Mouse (Mus musculus) limb, embryonic 13.5 days (tissue): ENCODE measurements at regions not wholly inside any gene's neighbourhood (a gene's known extent, or its start where the extent isn't known, plus 50 kb on each side); places are given as distances from the start of the nearest gene placed in this dataset.
"Not testable (repeated sequence)": the region's sequence is repeated elsewhere in the genome, so short reads cannot be mapped to it uniquely, and the experiment has no call there.

Experiments
- ATAC-seq: fragments of 200-750 bp; cut with Nextera tagmentation; 2 replicates; pipeline ENCODE4 v1.8.0; 2017; ENCODE audit warnings: low read depth, moderate number of reproducible peaks, moderate TSS enrichment; ENCODE audit not compliant: low FRiP score
- H3K27ac ChIP-seq: fragments of 300-500 bp; sonication (generic); 2 replicates; pipeline ENCODE4 v1.5.1; 2015; ENCODE audit warnings: inconsistent platforms, mild to moderate bottlenecking, moderate library complexity
- H3K27me3 ChIP-seq: fragments of 300-500 bp; sonication (generic); 2 replicates; pipeline ENCODE4 v1.6.1; 2015; ENCODE audit warnings: mild to moderate bottlenecking, inconsistent platforms
- H3K36me3 ChIP-seq: fragments of 300-500 bp; sonication (generic); 2 replicates; pipeline ENCODE4 v1.6.1; 2015; ENCODE audit warnings: inconsistent platforms, mild to moderate bottlenecking, moderate library complexity
- H3K4me1 ChIP-seq: fragments of 300-500 bp; sonication (generic); 2 replicates; pipeline ENCODE4 v1.6.1; 2015; ENCODE audit warnings: inconsistent platforms
- H3K4me2 ChIP-seq: fragments of 300-500 bp; sonication (generic); replicated peaks from 2 replicates; pipeline ENCODE4 v1.6.1; 2015; ENCODE audit warnings: inconsistent platforms, mild to moderate bottlenecking, moderate library complexity
- H3K4me3 ChIP-seq: fragments of 300-500 bp; sonication (generic); 2 replicates; pipeline ENCODE4 v1.5.1; 2015; ENCODE audit warnings: moderate library complexity, mild to moderate bottlenecking, inconsistent platforms
- H3K9ac ChIP-seq: fragments of 300-500 bp; sonication (generic); 2 replicates; pipeline ENCODE4 v1.6.1; 2015; ENCODE audit warnings: mild to moderate bottlenecking, inconsistent platforms
- H3K9me3 ChIP-seq: fragments of 300-500 bp; sonication (generic); 2 replicates; pipeline ENCODE4 v1.6.1; 2016; ENCODE audit warnings: inconsistent platforms
- WGBS: fragments of 180-500 bp; shearing (Covaris S2); methylation state at CpG from one replicate; pipeline ENCODE4 v1.1.7; 2015; 5-methylcytosine and 5-hydroxymethylcytosine counted together

DNA sequence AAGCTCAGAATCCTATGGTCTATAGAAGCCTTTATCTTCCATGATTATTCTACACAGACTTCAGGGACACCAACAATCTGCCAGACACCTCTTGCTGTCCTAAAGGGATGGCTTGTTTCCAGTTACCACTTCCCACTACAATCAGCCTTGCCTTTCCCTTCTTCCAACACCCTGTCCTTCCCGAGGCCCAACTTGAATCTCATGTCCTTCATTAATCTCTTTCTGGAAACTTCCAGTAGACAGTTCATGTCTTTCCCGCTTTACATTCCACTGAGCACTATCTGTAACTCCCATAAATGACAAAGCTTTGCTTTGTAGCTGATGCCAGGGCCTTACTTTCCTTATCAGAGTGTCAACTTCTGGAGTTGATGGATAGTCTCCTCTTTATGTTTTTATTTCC lies 138.5 kb downstream of the Rdh14 start:
- 88% methylated on average over 2 of the region's 2 CpGs for WGBS
- Histone ChIP-seq H3K4me3 (no peak overlapping the region), H3K4me1 (no peaks in the 10 kb centered on the region), H3K9ac (no peak overlapping the region), H3K9me3 (no peaks in the 10 kb centered on the region), H3K36me3 (no peaks in the 10 kb centered on the region), H3K27me3 (no peaks in the 10 kb centered on the region), H3K27ac (no peak overlapping the region), H3K4me2 (no peak overlapping the region)
- no peak for ATAC-seq

DNA sequence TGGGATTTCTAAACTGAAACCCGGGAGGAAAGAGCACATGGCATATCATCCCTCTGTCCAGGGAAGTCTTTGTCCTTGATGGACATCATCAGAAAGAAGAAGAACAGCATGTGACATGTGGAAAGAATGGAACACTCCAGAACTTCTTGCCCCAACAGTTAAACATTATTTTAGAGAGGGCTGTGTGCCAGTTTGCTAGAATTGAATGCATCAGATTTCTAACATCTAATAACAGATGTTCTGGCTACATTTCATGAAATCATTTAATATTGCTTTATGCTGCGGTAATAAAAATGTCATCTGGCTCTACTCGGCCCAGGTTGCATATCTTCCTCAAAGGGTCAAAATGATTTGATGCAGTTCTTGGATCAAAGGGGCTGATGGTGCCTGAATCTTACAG lies 140.4 kb downstream of the Rdh14 start:
- no peak overlapping the region for H3K27ac ChIP-seq
- ATAC-seq: no peak

DNA sequence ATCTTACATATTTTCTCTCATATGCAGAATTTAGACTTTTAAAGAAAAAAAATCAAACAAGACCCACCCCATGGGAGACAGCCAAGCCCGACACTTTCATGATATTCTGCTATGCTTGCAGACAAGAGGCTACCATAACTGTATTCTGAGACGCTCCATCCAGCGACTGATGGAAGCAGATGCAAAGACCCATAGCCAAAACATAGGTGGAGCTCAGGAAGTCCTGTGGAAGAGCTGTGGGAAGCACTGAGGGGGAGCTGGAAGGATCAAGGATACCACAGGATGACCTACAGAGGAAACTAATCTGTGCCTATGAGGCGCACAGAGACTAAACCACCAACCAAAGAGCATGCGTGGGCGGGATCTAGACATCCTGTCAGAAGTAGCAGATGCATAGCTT lies 143.4 kb downstream of the Rdh14 start:
- H3K27ac ChIP-seq: no peak overlapping the region
- H3K9ac ChIP-seq: no peak overlapping the region
- 90% methylated on average over 6 of the region's 6 CpGs for WGBS
- no peak overlapping the region for H3K4me3 ChIP-seq
- ATAC-seq: no peak
- no peaks in the 10 kb centered on the region for H3K36me3 ChIP-seq
- H3K9me3 ChIP-seq: no peaks in the 10 kb centered on the region
- H3K27me3 ChIP-seq: no peaks in the 10 kb centered on the region
- no peak overlapping the region for H3K4me2 ChIP-seq
- no peaks in the 10 kb centered on the region for H3K4me1 ChIP-seq

More for the DNA sequence above, 140.4 kb downstream of the Rdh14 start:
- Histone ChIP-seq H3K4me3 (no peak overlapping the region), H3K9me3 (no peaks in the 10 kb centered on the region), H3K36me3 (no peaks in the 10 kb centered on the region), H3K4me1 (no peaks in the 10 kb centered on the region), H3K9ac (no peak overlapping the region), H3K27me3 (no peaks in the 10 kb centered on the region), H3K4me2 (no peak overlapping the region)
- 70% methylated on average over 3 of the region's 3 CpGs for WGBS

DNA sequence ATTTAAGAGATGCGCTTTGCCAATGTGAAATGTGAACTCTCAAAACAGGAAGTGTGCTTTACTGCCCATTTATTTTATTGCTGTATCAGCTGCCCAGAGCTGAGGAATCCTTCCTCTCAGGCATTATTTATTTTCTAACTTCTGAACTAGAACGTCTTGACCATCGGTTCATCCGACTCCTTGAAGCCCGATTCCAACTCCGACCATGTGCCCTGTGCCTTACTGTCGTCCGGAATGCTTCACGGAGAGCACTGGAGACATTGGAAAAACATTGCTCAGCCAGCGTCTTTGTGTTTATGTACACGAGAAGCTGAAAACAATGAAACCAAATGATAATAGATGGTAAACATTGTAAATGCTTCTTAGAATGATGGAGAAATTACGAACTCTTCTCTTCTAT lies 145.7 kb downstream of the Rdh14 start:
- Histone ChIP-seq H3K9me3 (no peaks in the 10 kb centered on the region), H3K4me1 (no peaks in the 10 kb centered on the region), H3K4me3 (no peak overlapping the region), H3K36me3 (no peaks in the 10 kb centered on the region), H3K27me3 (no peaks in the 10 kb centered on the region), H3K9ac (no peak overlapping the region), H3K27ac (no peak overlapping the region), H3K4me2 (no peak overlapping the region)
- no peak for ATAC-seq
- WGBS: 73% methylated on average over 12 of the region's 12 CpGs

DNA sequence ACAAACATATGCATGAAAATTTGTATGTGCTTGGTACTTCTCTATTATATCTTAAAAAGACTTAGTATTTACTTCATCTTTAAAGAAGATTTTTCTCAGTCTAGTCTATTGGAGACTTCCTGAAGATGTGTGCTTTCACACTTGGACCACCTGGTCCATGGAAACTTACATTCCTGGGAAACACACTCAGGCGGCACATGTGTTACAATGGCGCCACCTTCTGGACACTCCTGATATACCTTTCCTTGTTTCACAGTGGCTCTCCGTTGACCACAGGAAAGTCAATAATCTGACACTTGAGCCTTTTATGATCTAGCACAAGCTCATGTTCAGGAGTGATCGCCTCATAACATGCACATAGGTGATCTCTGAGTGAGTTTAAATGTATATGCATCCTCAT lies 146.5 kb downstream of the Rdh14 start:
- Histone ChIP-seq H3K4me1 (no peaks in the 10 kb centered on the region), H3K27me3 (no peaks in the 10 kb centered on the region), H3K4me3 (no peak overlapping the region), H3K27ac (no peak overlapping the region), H3K36me3 (no peaks in the 10 kb centered on the region), H3K9ac (no peak overlapping the region), H3K9me3 (no peaks in the 10 kb centered on the region), H3K4me2 (no peak overlapping the region)
- under 1% methylated on average over 4 of the region's 4 CpGs for WGBS
- ATAC-seq: peak; percentile 71; the same call in 1 of the 2 replicates

DNA sequence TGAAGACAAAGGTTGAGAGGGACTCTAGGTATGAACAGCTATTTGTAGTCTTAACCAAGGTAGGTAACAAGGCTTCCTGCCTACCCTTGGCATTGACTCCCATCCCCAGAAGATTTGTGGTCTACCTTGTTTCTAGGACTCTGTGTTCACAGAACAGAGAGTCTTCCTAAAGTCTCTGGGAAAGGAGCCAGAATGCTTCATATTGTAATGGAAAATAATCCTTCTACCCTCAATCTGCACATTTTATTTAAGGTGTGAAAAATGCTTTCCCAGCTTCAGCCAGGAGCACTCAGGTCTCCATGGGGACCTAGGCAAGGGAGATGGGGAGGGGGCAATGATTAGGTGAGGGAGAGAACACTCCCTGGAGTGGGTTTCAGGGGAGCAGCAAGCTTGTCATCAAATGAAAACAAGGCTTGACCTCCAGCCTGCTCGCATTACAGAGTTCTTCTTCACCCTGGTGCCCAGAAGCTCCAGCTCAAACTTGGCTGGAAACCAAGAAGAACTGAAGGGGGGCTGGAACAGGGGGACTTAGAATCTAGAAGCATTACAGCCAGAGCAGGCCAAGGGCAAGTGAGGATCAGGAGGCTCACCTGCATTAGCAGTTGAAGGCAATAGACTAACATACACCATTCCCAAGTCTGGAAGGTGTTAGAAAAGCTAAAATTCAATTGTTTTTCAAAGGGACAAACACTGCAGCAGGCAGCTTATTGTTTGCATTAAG lies 159.1 kb downstream of the Rdh14 start:
- peak; percentile 75 for ATAC-seq
- no peaks in the 10 kb centered on the region for H3K27me3 ChIP-seq
- H3K9ac ChIP-seq: no peak overlapping the region
- peaks cover 6% of the 10 kb centered on the region for H3K9me3 ChIP-seq
- WGBS: 13% methylated on average over 1 of the region's 1 CpGs
- peaks cover 9% of the 10 kb centered on the region for H3K4me1 ChIP-seq
- H3K4me3 ChIP-seq: no peak overlapping the region
- H3K36me3 ChIP-seq: no peaks in the 10 kb centered on the region
- no peak overlapping the region for H3K4me2 ChIP-seq
- no peak overlapping the region; the same call in 1 of the 2 replicates for H3K27ac ChIP-seq

DNA sequence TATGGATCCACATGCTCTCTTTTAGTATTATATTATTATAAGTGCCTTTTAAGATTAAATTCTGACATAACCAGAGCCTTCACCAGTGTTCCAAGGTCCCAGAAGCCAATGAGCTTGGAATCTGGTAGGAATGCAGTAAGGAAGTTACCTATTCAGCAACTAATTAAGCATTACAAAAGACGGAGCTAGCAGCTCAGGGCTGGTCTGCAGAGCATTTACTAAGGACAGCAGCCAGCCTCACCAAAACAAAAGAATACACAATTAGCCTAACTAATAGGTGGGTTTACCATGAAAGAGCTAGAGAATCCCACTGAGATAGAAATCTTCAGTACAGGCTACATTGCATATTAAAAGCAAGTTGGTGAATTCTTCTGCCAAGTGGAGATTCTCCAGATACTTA lies 164.1 kb downstream of the Rdh14 start:
- not testable (repeated sequence) for H3K27ac ChIP-seq, H3K4me3 ChIP-seq, H3K9ac ChIP-seq, H3K36me3 ChIP-seq, H3K27me3 ChIP-seq, ATAC-seq, H3K4me1 ChIP-seq, H3K4me2 ChIP-seq, H3K9me3 ChIP-seq
- 98% methylated on average over 1 of the region's 1 CpGs for WGBS

DNA sequence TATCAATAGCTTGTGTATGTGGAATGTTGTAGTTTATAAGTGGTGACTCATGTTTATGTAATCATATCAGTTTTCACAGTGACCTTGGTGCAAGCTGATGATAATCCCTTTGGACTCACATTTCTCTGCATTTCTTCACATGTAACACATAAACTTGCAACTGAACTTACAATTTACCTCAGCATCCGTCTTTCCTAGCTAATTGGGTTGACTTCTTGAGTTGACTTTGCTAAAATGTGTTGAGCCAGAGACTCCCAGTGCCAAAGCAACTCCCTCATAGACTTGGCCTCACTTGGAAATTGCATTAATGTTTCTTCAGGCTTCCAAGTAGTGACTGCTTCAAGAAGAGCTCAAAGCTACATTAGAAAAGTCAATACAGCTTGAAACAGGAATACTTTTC lies 172.4 kb downstream of the Rdh14 start:
- Histone ChIP-seq H3K9ac (no peak overlapping the region), H3K36me3 (no peaks in the 10 kb centered on the region), H3K4me3 (no peak overlapping the region), H3K4me1 (peaks cover 8% of the 10 kb centered on the region; the same call in 1 of the 2 replicates), H3K4me2 (no peak overlapping the region), H3K9me3 (no peaks in the 10 kb centered on the region), H3K27me3 (no peaks in the 10 kb centered on the region), H3K27ac (no peak overlapping the region)
- 36% methylated on average over 1 of the region's 1 CpGs for WGBS
- no peak for ATAC-seq

DNA sequence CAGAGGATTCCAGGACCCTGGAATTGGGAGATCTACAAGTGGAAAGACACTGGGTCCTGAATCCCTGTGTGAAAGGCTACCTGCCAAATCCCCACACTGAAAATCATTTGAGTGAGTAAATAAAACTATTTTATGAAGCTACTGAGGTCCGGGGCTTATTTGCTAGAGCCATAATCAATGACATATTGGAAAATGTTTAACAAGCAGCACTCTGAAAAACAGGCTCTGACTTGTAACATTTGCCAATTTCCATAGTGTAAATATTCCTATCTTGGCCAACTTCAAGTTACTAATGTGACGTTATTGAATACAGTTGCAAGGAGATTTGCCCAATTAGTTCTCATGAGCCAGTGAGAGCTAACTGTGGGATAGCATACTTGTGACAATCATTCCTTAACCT lies 177.3 kb downstream of the Rdh14 start:
- H3K27me3 ChIP-seq: no peaks in the 10 kb centered on the region
- H3K4me2 ChIP-seq: no peak overlapping the region
- no peak overlapping the region for H3K27ac ChIP-seq
- peaks cover 23% of the 10 kb centered on the region for H3K4me1 ChIP-seq
- H3K36me3 ChIP-seq: no peaks in the 10 kb centered on the region
- WGBS: 34% methylated on average over 2 of the region's 2 CpGs
- H3K4me3 ChIP-seq: no peak overlapping the region
- no peak overlapping the region for H3K9ac ChIP-seq
- no peaks in the 10 kb centered on the region for H3K9me3 ChIP-seq
- ATAC-seq: no peak

DNA sequence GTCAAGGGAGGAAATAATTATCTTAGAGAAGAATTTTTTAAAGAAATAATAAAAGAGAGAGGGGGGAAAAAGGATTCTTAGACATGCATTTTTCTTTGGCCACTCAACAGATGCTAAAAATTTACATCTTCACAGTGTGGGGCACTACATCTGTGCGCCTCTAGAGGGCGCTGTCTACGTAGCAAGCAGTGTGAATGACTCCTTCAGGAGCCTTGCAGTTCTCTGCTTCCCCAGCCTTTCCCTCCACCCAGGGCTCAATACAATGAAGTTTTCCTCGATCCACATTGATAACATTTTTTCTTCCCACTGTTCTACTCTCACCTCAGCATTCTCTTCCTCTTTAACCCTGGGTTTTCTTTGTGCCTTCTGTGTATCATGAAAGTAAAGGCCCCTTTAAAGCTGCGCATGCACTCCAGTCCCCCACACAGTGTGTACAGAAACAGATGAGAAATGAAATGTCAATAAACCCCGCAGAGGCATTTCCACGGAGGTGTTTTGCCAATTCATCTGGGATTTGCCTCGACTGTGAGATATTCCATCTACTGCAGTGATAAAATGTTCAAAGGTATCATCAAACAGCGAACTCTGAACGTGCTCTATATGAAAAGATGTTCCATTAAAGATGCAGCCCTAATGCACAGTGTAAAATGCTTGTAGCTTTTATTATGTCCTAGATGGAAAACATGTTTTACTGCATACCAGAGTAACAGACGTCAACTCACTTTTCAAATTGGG lies 181.2 kb downstream of the Rdh14 start:
- Histone ChIP-seq H3K4me3 (peak overlapping the region; percentile 16; the same call in 1 of the 2 replicates), H3K27ac (peak overlapping the region; percentile 80), H3K9me3 (no peaks in the 10 kb centered on the region), H3K36me3 (no peaks in the 10 kb centered on the region), H3K4me1 (peaks cover 26% of the 10 kb centered on the region), H3K9ac (no peak overlapping the region), H3K4me2 (peak overlapping the region; percentile 54), H3K27me3 (no peaks in the 10 kb centered on the region)
- peak; percentile 91 for ATAC-seq
- WGBS: 14% methylated on average over 11 of the region's 11 CpGs

DNA sequence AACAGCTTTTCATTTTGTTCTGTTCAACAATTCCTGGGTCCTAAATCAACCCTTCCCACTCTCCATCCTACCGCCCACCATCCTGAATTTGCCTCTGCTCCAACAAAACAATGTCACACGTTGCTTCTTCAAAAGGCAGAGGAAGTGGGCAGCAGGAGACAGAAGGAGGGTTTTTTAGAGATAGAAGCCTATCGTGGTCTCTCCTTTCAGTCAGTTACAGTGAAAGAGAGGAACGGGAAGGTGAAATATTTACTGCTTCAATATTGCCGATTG lies 181.7 kb downstream of the Rdh14 start:
- peak overlapping the region; percentile 54 for H3K4me2 ChIP-seq
- 13% methylated on average over 5 of the region's 5 CpGs for WGBS
- no peaks in the 10 kb centered on the region for H3K27me3 ChIP-seq
- 0 out of 2 replicates have a peak overlapping the region, but pooled peaks have one; percentile 31 for H3K9ac ChIP-seq
- ATAC-seq: no peak; the same call in 1 of the 2 replicates
- peak overlapping the region; percentile 80 for H3K27ac ChIP-seq
- H3K4me1 ChIP-seq: peaks cover 26% of the 10 kb centered on the region
- peak overlapping the region; percentile 16 for H3K4me3 ChIP-seq
- no peaks in the 10 kb centered on the region for H3K9me3 ChIP-seq
- H3K36me3 ChIP-seq: no peaks in the 10 kb centered on the region

DNA sequence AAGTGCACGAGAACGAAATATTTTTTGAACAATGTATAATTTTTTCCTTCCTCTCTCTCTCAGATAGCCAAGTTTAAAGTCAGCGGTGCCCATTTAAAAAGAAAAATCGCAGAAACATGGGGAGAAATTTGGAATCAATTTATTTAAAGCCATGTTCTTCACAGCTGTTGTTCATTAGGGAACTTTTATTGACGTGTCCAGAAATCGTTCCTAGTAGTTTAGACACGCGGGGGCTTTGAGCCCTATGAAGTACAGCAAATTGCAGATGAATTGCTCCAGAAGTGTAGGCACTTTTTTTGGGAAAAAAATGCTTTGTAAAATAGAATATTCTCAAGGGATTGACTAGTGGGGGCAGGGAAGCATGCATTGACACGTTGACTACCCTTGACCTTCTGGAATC lies 182.8 kb downstream of the Rdh14 start:
- Histone ChIP-seq H3K27ac (peak overlapping the region; percentile 23; the same call in 1 of the 2 replicates), H3K36me3 (no peaks in the 10 kb centered on the region), H3K9me3 (no peaks in the 10 kb centered on the region), H3K9ac (no peak overlapping the region), H3K4me3 (no peak overlapping the region), H3K4me2 (no peak overlapping the region), H3K27me3 (no peaks in the 10 kb centered on the region), H3K4me1 (peaks cover 23% of the 10 kb centered on the region)
- 7% methylated on average over 9 of the region's 9 CpGs for WGBS
- no peak for ATAC-seq
